Mouse (Mus musculus) lung, embryonic 14.5 days (tissue): Measurements from ENCODE around the gene Zfp663. TPM values are rescaled to one million over a fixed set of nuclear protein-coding genes. Genes with fewer than 3 reads are reported as not detected.

Experiments used
- ATAC-seq: fragments of 200-750 bp; cut with Nextera tagmentation; 2 replicates; pipeline ENCODE4 v1.8.0; 2017; ENCODE audit warnings: mild to moderate bottlenecking, moderate TSS enrichment, moderate library complexity; ENCODE audit not compliant: insufficient read depth
- DNase-seq: peaks from one replicate; pipeline ENCODE4 v3.0.0-alpha.2; 2015
- H3K27ac ChIP-seq: fragments of 300-500 bp; sonication (generic); 2 replicates; pipeline ENCODE4 v1.5.1; 2014; ENCODE audit warnings: low read depth, mild to moderate bottlenecking, moderate library complexity
- H3K27me3 ChIP-seq: fragments of 300-500 bp; sonication (generic); 2 replicates; pipeline ENCODE4 v1.6.1; 2014; ENCODE audit warnings: low read length, control low read depth; ENCODE audit not compliant: insufficient read depth
- H3K36me3 ChIP-seq: fragments of 300-500 bp; sonication (generic); 2 replicates; pipeline ENCODE4 v1.6.1; 2014; ENCODE audit warnings: control low read depth; ENCODE audit not compliant: insufficient read depth
- H3K4me1 ChIP-seq: fragments of 300-500 bp; sonication (generic); 2 replicates; pipeline ENCODE4 v1.6.1; 2014; ENCODE audit warnings: antibody characterized with exemption, control low read depth; ENCODE audit not compliant: insufficient read depth
- H3K4me2 ChIP-seq: fragments of 300-500 bp; sonication (generic); 2 replicates; pipeline ENCODE4 v1.6.1; 2014; ENCODE audit warnings: mild to moderate bottlenecking
- H3K4me3 ChIP-seq: fragments of 300-500 bp; sonication (generic); 2 replicates; pipeline ENCODE4 v1.5.1; 2014; ENCODE audit warnings: low read depth, low read length
- H3K9ac ChIP-seq: fragments of 300-500 bp; sonication (generic); 2 replicates; pipeline ENCODE4 v1.6.1; 2014
- H3K9me3 ChIP-seq: fragments of 300-500 bp; sonication (generic); 2 replicates; pipeline ENCODE4 v1.6.1; 2016; ENCODE audit warnings: low read depth, low read length, control low read depth
- CTCF ChIP-seq: IDR thresholded peaks from 2 replicates; pipeline ENCODE4 v1.5.1; 2016; ENCODE audit warnings: antibody characterized with exemption, low read depth
- WGBS: fragments of 180-500 bp; shearing (Covaris S2); extraction: QIAGEN DNeasy Blood & Tissue Kit; methylation state at CpG from one replicate; pipeline ENCODE4 v1.1.7; 2014; 5-methylcytosine and 5-hydroxymethylcytosine counted together
- polyA plus RNA-seq: library from polyadenylated mRNA; unstranded; fragments of >200 nt; fragmentation: Nextera tagmentation; extraction: Ambion mirVana; gene quantifications from 2 replicates; pipeline ENCODE4 v1.2.1, GENCODE M21; 2014

Gene Zfp663
- polyA plus RNA-seq, 1 experiment from 2014 or later: 1.1 TPM

DNA sequence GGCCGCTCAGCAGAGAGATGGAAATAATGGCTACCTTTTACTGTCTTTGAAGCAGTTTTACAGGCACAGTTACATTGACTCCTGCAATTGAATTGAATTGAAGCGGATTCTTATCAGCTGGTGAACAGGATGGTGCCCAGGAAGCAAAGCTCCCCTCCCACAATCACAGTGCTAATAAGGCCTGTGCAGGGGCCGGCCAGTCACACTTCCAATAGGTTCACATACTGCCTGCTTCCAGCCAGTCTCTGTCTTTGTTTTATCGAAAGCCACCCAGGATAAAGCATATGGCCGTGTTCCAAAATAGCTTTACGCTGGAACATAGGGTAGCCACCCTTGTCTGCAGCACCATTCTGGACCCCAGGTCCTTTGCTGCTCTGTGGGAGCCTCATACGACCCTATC is 41.1 kb downstream of the Zfp663 start:
- WGBS: 49% methylated on average over 7 of the region's 7 CpGs
- DNase-seq: no peak
- Histone ChIP-seq H3K4me2 (peak overlapping the region; percentile 95), H3K9me3 (no peaks in the 10 kb centered on the region), H3K9ac (peak overlapping the region; percentile 62), H3K36me3 (no peaks in the 10 kb centered on the region), H3K4me1 (peaks cover 15% of the 10 kb centered on the region), H3K27me3 (no peaks in the 10 kb centered on the region), H3K4me3 (peak overlapping the region; percentile 93), H3K27ac (no peak overlapping the region)
- no peak for ATAC-seq
- no peak for TF ChIP-seq CTCF

DNA sequence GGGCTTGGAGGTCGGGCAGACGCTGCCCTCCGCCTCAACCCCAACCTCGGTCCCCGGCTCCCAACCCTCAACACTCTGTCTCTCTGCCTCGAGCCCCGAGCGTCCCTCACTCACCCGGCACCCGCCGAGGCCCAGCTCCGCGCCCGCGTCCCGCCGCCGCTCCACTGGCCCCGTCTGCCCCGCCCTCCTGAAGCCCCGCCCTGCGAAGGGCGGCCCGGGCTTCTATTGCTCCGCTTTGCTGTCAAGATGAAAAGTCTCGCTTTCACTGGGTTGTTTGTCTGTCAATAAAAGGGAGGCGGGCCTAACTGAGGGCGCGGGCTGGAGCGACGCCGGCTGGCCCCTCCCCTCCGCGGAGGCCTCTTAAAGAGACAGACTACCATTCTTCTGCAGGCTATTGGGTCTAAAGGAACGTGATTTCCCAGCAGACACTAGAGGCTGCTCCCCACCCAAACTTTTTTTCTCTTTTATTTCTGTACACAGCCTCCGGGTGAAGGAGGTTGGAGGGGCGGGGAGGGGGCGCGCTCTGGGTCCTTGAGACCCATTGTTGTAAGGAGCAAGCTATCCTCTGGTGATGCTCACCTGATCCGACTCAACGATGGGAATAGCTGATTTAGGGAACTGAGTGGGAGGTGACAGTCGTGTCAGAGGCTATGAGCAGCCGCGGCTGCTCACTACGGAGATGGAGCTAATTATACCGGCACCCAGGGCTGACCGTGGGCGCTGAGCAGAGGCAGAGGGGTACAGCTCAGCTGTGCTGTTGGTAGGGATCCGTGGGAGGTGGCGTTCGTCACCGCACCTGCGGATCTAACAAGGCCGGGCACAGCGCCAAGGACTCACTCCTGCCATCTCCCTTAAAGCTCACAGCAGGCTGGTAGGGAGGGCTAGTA is 42.0 kb downstream of the Zfp663 start, which contains the start of gene Elmo2:
Elmo2 (minus strand) TSS at position 176 of the 887 bp plus-strand sequence.
- peak within 1 kb of the TSS; percentile 88 for H3K9ac ChIP-seq
- no peaks in the 10 kb centered on the region for H3K9me3 ChIP-seq
- no peaks in the 10 kb centered on the region for H3K27me3 ChIP-seq
- H3K4me3 ChIP-seq: peak within 1 kb of the TSS; percentile 93
- DNase-seq (peak; percentile 99), ATAC-seq (peak; percentile 97)
- no peaks in the 10 kb centered on the region for H3K36me3 ChIP-seq
- H3K4me2 ChIP-seq: peak within 1 kb of the TSS; percentile 95
- peak within 1 kb of the TSS; percentile 70 for H3K27ac ChIP-seq
- WGBS: under 1% methylated on average over 55 of the region's 55 CpGs
- no peak; the same call in 1 of the 2 replicates for TF ChIP-seq CTCF
- peaks cover 20% of the 10 kb centered on the region for H3K4me1 ChIP-seq

DNA sequence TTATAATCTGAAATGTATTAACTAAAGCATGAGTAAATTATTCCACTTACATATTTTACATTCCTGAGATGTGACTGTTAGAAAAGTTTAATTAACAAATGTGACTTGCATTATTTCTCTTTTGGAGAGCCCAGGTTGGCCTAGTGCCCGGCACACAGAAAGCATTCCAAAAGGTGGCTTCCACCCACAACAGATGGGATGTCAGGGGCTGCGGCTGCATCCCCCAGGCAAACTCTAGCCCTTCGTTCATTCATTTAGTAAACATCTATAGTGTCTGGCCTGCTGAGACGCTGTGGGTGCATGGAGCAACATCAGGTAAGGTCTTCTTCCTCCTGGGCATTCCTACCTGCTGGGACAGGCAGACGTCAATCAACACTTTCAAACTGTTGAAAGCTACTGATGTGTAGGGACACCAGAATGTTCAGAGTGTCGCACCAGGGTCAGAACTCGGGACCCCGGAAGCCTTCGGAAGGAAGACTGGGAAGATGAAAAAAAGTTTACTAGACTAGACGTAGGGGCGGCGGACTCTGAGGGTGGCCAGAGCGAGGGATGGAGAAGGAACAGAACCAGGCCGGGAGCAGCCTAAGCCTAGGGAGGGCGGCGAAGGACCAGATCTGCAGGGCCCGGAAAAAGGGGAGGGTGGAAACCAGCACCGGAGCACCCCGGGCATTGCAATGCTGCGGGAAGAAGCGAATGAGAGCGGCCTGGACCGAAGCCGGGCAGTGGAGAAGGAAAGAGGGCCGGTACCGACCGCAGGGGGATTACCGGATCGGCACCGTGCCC is 42.8 kb downstream of the Zfp663 start:
- Histone ChIP-seq H3K27me3 (no peaks in the 10 kb centered on the region), H3K27ac (peak overlapping the region; percentile 58), H3K4me2 (peak overlapping the region; percentile 95), H3K4me1 (peaks cover 26% of the 10 kb centered on the region), H3K4me3 (peak overlapping the region; percentile 93), H3K36me3 (no peaks in the 10 kb centered on the region), H3K9me3 (no peaks in the 10 kb centered on the region), H3K9ac (peak overlapping the region; percentile 88)
- no peak for TF ChIP-seq CTCF
- peak; percentile 50 for DNase-seq
- WGBS: 1% methylated on average over 30 of the region's 30 CpGs
- ATAC-seq: peak; percentile 49

DNA sequence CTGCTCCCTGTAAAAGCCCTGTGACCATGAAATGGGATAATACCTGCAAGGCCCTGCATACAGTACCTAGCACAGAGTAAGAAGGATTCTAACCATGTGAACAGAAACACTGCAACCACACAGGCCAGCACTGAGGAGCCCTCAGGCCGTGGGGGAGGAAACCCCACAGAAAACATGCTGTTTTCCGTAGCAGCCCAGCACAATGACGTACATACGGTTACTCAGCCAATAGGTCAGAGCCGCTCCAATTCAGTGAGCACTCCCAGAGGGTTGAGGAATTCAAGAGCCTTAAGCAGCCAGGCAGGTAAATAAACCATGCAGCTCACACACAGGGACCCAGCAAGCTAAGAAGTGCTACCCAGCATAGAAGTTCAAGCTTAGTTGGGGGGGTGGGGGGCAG is 44.6 kb downstream of the Zfp663 start:
- no peak overlapping the region for H3K9ac ChIP-seq
- no peak for TF ChIP-seq CTCF
- no peak overlapping the region for H3K4me3 ChIP-seq
- H3K4me2 ChIP-seq: peak overlapping the region; percentile 95
- H3K4me1 ChIP-seq: peaks cover 30% of the 10 kb centered on the region
- no peaks in the 10 kb centered on the region for H3K36me3 ChIP-seq
- no peak for ATAC-seq
- DNase-seq: peak; percentile 37
- H3K9me3 ChIP-seq: no peaks in the 10 kb centered on the region
- no peaks in the 10 kb centered on the region for H3K27me3 ChIP-seq
- WGBS: 60% methylated on average over 5 of the region's 5 CpGs
- peak overlapping the region; percentile 42; the same call in 1 of the 2 replicates for H3K27ac ChIP-seq

DNA sequence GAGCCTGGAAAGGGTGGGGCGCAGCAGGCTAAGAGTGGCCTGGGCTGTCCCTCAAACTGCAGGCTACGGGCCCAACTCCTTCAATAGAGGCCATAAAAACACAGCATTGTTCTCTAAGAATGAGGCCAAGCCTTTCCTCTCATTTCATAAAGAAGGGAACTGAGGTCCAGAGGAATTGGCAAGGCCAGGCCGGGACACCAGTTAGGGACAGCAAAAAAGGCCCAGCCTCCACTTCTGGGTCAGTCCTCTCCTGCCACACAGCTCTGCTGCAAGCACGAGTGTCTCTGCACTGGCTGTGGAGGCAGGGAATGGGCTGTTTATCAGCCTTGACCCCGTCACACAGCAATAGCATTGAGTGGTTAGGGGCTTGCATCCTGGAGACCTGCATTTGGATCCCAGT is 45.0 kb downstream of the Zfp663 start:
- Histone ChIP-seq H3K27ac (peak overlapping the region; percentile 42; the same call in 1 of the 2 replicates), H3K9ac (0 out of 2 replicates have a peak overlapping the region, but pooled peaks have one; percentile 16), H3K4me2 (peak overlapping the region; percentile 95)

DNA sequence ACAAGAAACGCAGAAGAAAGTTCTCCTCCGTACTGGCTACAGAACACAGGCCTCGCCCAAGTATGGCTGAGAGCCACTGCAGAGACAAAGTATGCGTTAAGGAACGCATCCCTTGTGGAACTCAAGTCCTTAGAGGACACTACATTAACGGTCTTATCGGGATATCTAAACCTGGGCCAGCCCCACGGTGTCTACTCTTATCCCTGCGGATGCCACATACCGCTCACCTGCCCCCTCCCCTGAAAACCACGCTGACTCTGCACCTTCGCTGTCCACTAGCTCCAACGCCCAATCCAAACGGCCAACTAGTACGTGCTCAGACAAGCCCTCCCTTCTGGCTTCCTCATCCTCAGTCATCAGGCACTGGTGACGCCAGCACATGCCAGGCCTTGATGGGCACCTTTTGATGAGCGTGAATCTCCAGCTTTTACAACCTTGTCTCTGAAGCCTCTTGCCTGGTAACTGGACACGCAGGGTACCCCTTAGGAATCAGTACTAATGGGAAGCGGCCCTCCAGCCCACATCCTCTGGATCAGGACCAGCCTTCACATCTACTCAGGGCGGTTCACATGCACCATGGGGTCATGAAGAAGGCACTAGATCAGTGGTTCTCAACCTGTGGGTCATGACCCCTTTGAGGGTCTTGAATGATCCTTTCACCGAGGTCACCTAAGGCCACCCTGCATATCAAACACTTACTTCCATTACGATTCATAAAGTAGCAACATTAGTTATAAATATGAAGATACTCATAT is 46.4 kb downstream of the Zfp663 start:
- no peak overlapping the region for H3K4me2 ChIP-seq
- H3K36me3 ChIP-seq: no peaks in the 10 kb centered on the region
- H3K4me1 ChIP-seq: peaks cover 44% of the 10 kb centered on the region
- no peak overlapping the region for H3K27ac ChIP-seq
- TF ChIP-seq CTCF: no peak
- ATAC-seq (no peak), DNase-seq (peak; percentile 25)
- no peak overlapping the region for H3K4me3 ChIP-seq
- no peaks in the 10 kb centered on the region for H3K9me3 ChIP-seq
- no peaks in the 10 kb centered on the region for H3K27me3 ChIP-seq
- 78% methylated on average over 22 of the region's 22 CpGs for WGBS
- H3K9ac ChIP-seq: no peak overlapping the region

More for the DNA sequence above, 45.0 kb downstream of the Zfp663 start:
- DNase-seq (no peak), ATAC-seq (no peak)
- Histone ChIP-seq H3K9me3 (no peaks in the 10 kb centered on the region), H3K4me3 (no peak overlapping the region), H3K27me3 (no peaks in the 10 kb centered on the region), H3K36me3 (no peaks in the 10 kb centered on the region), H3K4me1 (peaks cover 34% of the 10 kb centered on the region)
- no peak for TF ChIP-seq CTCF
- 66% methylated on average over 5 of the region's 5 CpGs for WGBS
